ENCODE assay signal across 8 mouse cellular contexts in the genomic region with DNA sequence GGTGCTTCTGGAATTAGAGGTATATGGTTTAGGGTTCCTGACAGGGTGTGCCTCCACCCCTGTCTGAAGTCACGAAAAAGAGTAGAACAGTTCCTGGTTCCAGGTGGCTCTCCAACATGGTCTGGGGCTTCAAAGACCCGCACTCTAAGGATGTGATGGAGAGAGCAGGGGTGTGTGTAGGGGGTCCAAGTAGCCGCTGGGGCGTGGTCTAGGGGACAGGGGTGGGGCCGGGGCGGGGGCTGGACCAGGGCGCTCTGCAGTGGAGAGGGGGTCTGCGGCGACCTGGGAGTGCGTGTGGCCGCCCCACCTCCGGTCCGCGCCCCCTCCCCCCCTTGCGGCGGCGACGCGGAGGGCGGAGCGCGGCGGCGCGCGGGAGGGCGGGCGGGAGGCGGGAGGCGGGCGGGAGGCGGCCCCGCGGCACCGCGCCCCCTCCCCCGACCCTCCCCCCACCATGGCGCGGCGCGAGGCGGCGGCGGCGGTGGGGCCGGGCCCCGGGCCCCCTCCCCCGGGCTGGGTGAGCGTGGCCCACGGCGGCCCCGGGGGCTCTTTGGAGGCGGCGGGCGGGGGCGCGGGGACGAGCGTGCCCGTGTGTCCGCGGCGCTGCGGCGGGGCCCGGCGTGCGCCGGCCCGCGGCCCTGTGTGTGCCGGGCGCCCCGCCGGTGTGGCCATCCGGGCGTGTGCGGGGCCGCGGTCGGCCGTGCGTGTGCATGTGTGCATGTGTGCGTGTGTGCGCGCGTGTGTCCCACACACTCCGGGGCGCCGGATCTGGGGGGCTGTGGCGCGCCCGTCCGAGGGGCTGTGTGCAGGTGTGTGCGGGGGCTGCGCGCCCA. TPM values are rescaled to one million over a fixed set of nuclear protein-coding genes. Genes with fewer than 3 reads are reported as not detected.
A peak's percentile ranks its signal among the peaks of the same experiment; 100 is the strongest.
DNase-seq lines count a peak whose midpoint lies in the region; ATAC-seq and TF ChIP-seq lines count a peak whose summit lies in the region.

A gene (plus strand): TSS at position 450 of the 830 bp plus-strand sequence.

- peak within 1 kb of the TSS; percentile 83 for H3K9ac ChIP-seq in lung, embryonic 14.5 days
- H3K9ac ChIP-seq in liver, postnatal 0 days (replicated peaks): peak within 1 kb of the TSS; percentile 54

- peak within 1 kb of the TSS; percentile 95 for H3K4me2 ChIP-seq in lung, embryonic 14.5 days
- peak within 1 kb of the TSS; percentile 94 for H3K4me2 ChIP-seq in liver, postnatal 0 days (ENCODE audit: low read depth, low read length)

- no peaks in the 10 kb centered on the region for H3K27me3 ChIP-seq in lung, embryonic 14.5 days (ENCODE audit: insufficient read depth, low read length)
- 0 out of 2 replicates have a peak, but pooled peaks cover 5% of the 10 kb centered on the region for H3K27me3 ChIP-seq in liver, postnatal 0 days (ENCODE audit: insufficient read depth, low read length)

- under 1% methylated on average over 48 of the region's 97 CpGs for WGBS in lung, embryonic 14.5 days
- WGBS in liver, postnatal 0 days (ENCODE audit: insufficient replicate concordance): 1% methylated on average over 18 of the region's 97 CpGs

- H3K4me3 ChIP-seq in lung, embryonic 14.5 days (ENCODE audit: low read depth, low read length): peak within 1 kb of the TSS; percentile 80
- H3K4me3 ChIP-seq in liver, postnatal 0 days (ENCODE audit: low read depth, low read length): peak within 1 kb of the TSS; percentile 61

- H3K27ac ChIP-seq in lung, embryonic 14.5 days (ENCODE audit: low read depth): peak within 1 kb of the TSS; percentile 76; the same call in 1 of the 2 replicates
- no peak within 1 kb of the TSS for H3K27ac ChIP-seq in liver, postnatal 0 days (ENCODE audit: low read depth)

- no peak for TF ChIP-seq EP300 in liver, postnatal 0 days (IDR thresholded peaks at IDR 0.05; ENCODE audit: low read depth)

- H3K4me1 ChIP-seq in lung, embryonic 14.5 days (ENCODE audit: insufficient read depth): peaks cover 7% of the 10 kb centered on the region
- H3K4me1 ChIP-seq in liver, postnatal 0 days (ENCODE audit: insufficient read depth): peaks cover 3% of the 10 kb centered on the region

- peaks cover 6% of the 10 kb centered on the region; the same call in 1 of the 2 replicates for H3K36me3 ChIP-seq in lung, embryonic 14.5 days (ENCODE audit: insufficient read depth)
- H3K36me3 ChIP-seq in liver, postnatal 0 days (replicated peaks; ENCODE audit: insufficient read depth, low read length): no peaks in the 10 kb centered on the region; the same call in 1 of the 2 replicates

- peak; percentile 54 for DNase-seq in lung, embryonic 14.5 days
- no peak for DNase-seq in lung, postnatal 10 days
- DNase-seq in adrenal gland, postnatal 14 days: peak; percentile 40
- peak; percentile 70 for DNase-seq in embryo, embryonic 10.5 days (ENCODE audit: low spot score)
- DNase-seq in liver, postnatal 0 days: peak; percentile 17
- DNase-seq in yolk sac, embryonic 10.5 days (ENCODE audit: low spot score): peak; percentile 32
- DNase-seq in urinary bladder, postnatal 10 days (ENCODE audit: low spot score): no peak

- TF ChIP-seq CTCF in lung, embryonic 14.5 days (IDR thresholded peaks at IDR 0.05; ENCODE audit: low read depth): no peak
- TF ChIP-seq CTCF in liver, postnatal 0 days (IDR thresholded peaks at IDR 0.05; ENCODE audit: low read depth): no peak

- peak; percentile 85 for ATAC-seq in lung, embryonic 14.5 days (ENCODE audit: insufficient read depth)
- ATAC-seq in inflammation-experienced regulatory T-cells, adult 6 months: peak; percentile 25
- ATAC-seq in liver, postnatal 0 days: peak; percentile 49

- H3K9me3 ChIP-seq in lung, embryonic 14.5 days (ENCODE audit: low read depth, low read length): no peaks in the 10 kb centered on the region
- no peaks in the 10 kb centered on the region for H3K9me3 ChIP-seq in liver, postnatal 0 days (ENCODE audit: low read length)

RNA-seq across cellular contexts. Expression of the gene that starts here (rescaled TPM):
- polyA plus RNA-seq in lung, embryonic 14.5 days (2014; fragmentation: Nextera tagmentation; extraction: Ambion mirVana): 4.4 and 6.6 TPM in 2 replicates
- 11.5 and 12.8 TPM in 2 replicates for total RNA-seq in adrenal gland, postnatal 14 days (2021)
- under 1 TPM in 1 of 3 experiments, not detected in 2; 0.17 TPM for polyA plus RNA-seq in inflammation-experienced regulatory T-cells, adult 6 months (2017; shearing (Covaris generic))
- polyA plus RNA-seq in liver, postnatal 0 days (2015; fragmentation: Nextera tagmentation; extraction: Ambion mirVana): 0.12 and 0.26 TPM in 2 replicates

Comparison
In these comparisons a context has a peak if more than half of its experiments do, and no peak if none do; other contexts are left out.
1. DNase-seq: peak in lung, embryonic 14.5 days (single experiment), adrenal gland, postnatal 14 days (single experiment), embryo, embryonic 10.5 days (single experiment) and yolk sac, embryonic 10.5 days (single experiment); none in lung, postnatal 10 days (single experiment) and urinary bladder, postnatal 10 days (single experiment).
2. Peak in ATAC-seq in inflammation-experienced regulatory T-cells, adult 6 months; RNA of the gene not detected or under 1 TPM.
3. Peak in DNase-seq, ATAC-seq, H3K4me3 ChIP-seq, H3K9ac ChIP-seq and H3K4me2 ChIP-seq in liver, postnatal 0 days; RNA of the gene not detected or under 1 TPM.
4. ATAC-seq: peak in every context shown above with its lines; median percentile 85 in lung, embryonic 14.5 days; 49 in liver, postnatal 0 days; 25 in inflammation-experienced regulatory T-cells, adult 6 months.